Comparison of ENCODE assay signal across 7 mouse cellular contexts in genomic region chr1:52233143-52233713, GRCm38 (mm10). TPM values are rescaled to one million over a fixed set of nuclear protein-coding genes. Genes with fewer than 3 reads are reported as not detected.
DNase-seq lines count a peak whose midpoint lies in the region; ATAC-seq lines count a peak whose summit lies in the region.

Gls (minus strand) TSS chr1:52233232.

- no peaks in the 10 kb centered on the region for H3K4me1 ChIP-seq in intestine, embryonic 15.5 days (replicated peaks)
- peaks cover 26% of the 10 kb centered on the region for H3K4me1 ChIP-seq in midbrain, embryonic 10.5 days

- intact Hi-C loops in gastrocnemius, postnatal 36 days (cut with DNase I), result loop anchor here (5.0 kb wide), 1 partner anchor 116 kb away; the partner anchor contains the start of gene Stat1
- intact Hi-C loops in left cerebral cortex, postnatal 25 days (cut with DNase I), result loop anchor here (2.0 to 5.0 kb wide), 2 partner anchors 49 to 62 kb away; no protein-coding TSS in a partner anchor

- H3K9ac ChIP-seq in intestine, embryonic 15.5 days, result peak within 1 kb of the TSS; percentile 91

- DNase-seq in adrenal gland, adult 2 months, result peak; percentile 99
- peak; percentile 92 for DNase-seq in embryo, embryonic 11.5 days (ENCODE audit: low read depth, low spot score)
- peak; percentile 93 to 96 for DNase-seq in gastrocnemius, postnatal 36 days
- peak; percentile 97 to 99 for DNase-seq in left cerebral cortex, postnatal 25 days (ENCODE audit: low spot score in 2 of 2)
- peak; percentile 96 for DNase-seq in midbrain, embryonic 10.5 days (ENCODE audit: low spot score)
- DNase-seq in right cerebral cortex, postnatal 4 days, result peak; percentile 92

- peak within 1 kb of the TSS; percentile 98 for H3K4me3 ChIP-seq in intestine, embryonic 15.5 days (replicated peaks)
- peak within 1 kb of the TSS; percentile 92 for H3K4me3 ChIP-seq in midbrain, embryonic 10.5 days

- no peaks in the 10 kb centered on the region for H3K36me3 ChIP-seq in intestine, embryonic 15.5 days
- H3K36me3 ChIP-seq in midbrain, embryonic 10.5 days, result no peaks in the 10 kb centered on the region

- no peaks in the 10 kb centered on the region for H3K9me3 ChIP-seq in intestine, embryonic 15.5 days
- H3K9me3 ChIP-seq in midbrain, embryonic 10.5 days (replicated peaks), result no peaks in the 10 kb centered on the region

- peak within 1 kb of the TSS; percentile 68 for H3K4me2 ChIP-seq in intestine, embryonic 15.5 days (replicated peaks)

- peak; percentile 99 for ATAC-seq in intestine, embryonic 15.5 days

- H3K27ac ChIP-seq in intestine, embryonic 15.5 days, result peak within 1 kb of the TSS; percentile 97
- peak within 1 kb of the TSS; percentile 96 for H3K27ac ChIP-seq in midbrain, embryonic 10.5 days (replicated peaks)

- 0% methylated on average over 46 of the region's 46 CpGs for WGBS in intestine, embryonic 15.5 days
- WGBS in midbrain, embryonic 10.5 days, result under 1% methylated on average over 46 of the region's 46 CpGs

- H3K27me3 ChIP-seq in intestine, embryonic 15.5 days (replicated peaks), result no peaks in the 10 kb centered on the region
- peaks cover 12% of the 10 kb centered on the region for H3K27me3 ChIP-seq in midbrain, embryonic 10.5 days (ENCODE audit: low read depth, poor library complexity, severe bottlenecking)

RNA-seq across cellular contexts. Expression of gene Gls, which starts in this region (rescaled TPM):
- 10 to 100 TPM; 69.1 to 94.1 TPM for total RNA-seq in adrenal gland, adult 2 months (2021)
- polyA plus RNA-seq in adrenal gland, adult 2 months (2012; rRNA removed), result 14.2 TPM in 2 replicates
- total RNA-seq in gastrocnemius, postnatal 36 days (2021), result 10 to 100 TPM; 65.6 to 74.8 TPM
- 34.8 and 39.5 TPM in 2 replicates for polyA plus RNA-seq in intestine, embryonic 15.5 days (2015; fragmentation: Nextera tagmentation; extraction: Ambion mirVana)
- 100 to 1,000 TPM; 374 to 387 TPM for total RNA-seq in left cerebral cortex, postnatal 25 days (2021)
- polyA plus RNA-seq in midbrain, embryonic 10.5 days (2016; fragmentation: Nextera tagmentation; extraction: Ambion mirVana), result 13.8 and 14.0 TPM in 2 replicates

Comparison
In these comparisons a context has a peak if more than half of its experiments do, and no peak if none do; other contexts are left out.
1. Peak in every context shown above with its lines: DNase-seq, ATAC-seq, H3K4me3 ChIP-seq and H3K27ac ChIP-seq.